Mouse (Mus musculus): ENCODE measurements around the gene St3gal6. TPM values are rescaled to one million over a fixed set of nuclear protein-coding genes. Genes with fewer than 3 reads are reported as not detected.

The St3gal6 gene
- total and polyA plus RNA-seq, 3 experiments, result 167 to 420 (median 240) TPM

GRCm38 (mm10) chr16:58522677-58523043, 1.4 kb downstream of the St3gal6 start:
- dilution Hi-C loops (cut with MboI; ENCODE audit: extremely low pct_ligation_motif_present, extremely low pct_unique_long_range_greater_than_20kb, low sequenced_read_pairs) (no loop called here), in situ Hi-C loops (cut with MboI; ENCODE audit: low pct_ligation_motif_present, low pct_unique_long_range_greater_than_20kb, low sequenced_read_pairs) (no loop called here)
- Histone ChIP-seq H3K27ac (ENCODE audit: insufficient read depth, low read depth) (peak overlapping the region; percentile 89), H3K27me3 (replicated peaks) (no peaks in the 10 kb centered on the region), H3K36me3 (replicated peaks in 1 of 2; ENCODE audit: control insufficient read depth in 1 of 2, insufficient read depth in 1 of 2, low read length in 1 of 2) (peaks cover 0 to 2% of the 10 kb centered on the region in 2 experiments), H3K4me3 (replicated peaks in 1 of 3; ENCODE audit: low read depth in 2 of 3, low read length in 2 of 3, poor library complexity in 1 of 3) (peak overlapping the region; percentile 89 to 97 (median 95)), H3K79me2 (replicated peaks; ENCODE audit: control insufficient read depth, extremely low read depth, insufficient read depth, poor library complexity, severe bottlenecking) (peaks cover 60% of the 10 kb centered on the region), H3K4me1 (ENCODE audit: control insufficient read depth in 1 of 2, insufficient read depth in 2 of 2) (peaks cover 0 to 7% of the 10 kb centered on the region in 2 experiments; a peak in 2 of 4 replicates), H3K9me3 (replicated peaks; ENCODE audit: low read length) (no peaks in the 10 kb centered on the region), H3K9ac (ENCODE audit: insufficient read depth, low read depth) (peak overlapping the region; percentile 93), H3K4me2 (ENCODE audit: insufficient read depth, low read depth, poor library complexity, severe bottlenecking) (no peak overlapping the region)
- peak; percentile 75; the same call in 1 of the 2 replicates for TF ChIP-seq CHD1 (IDR thresholded peaks at IDR 0.05; ENCODE audit: low read depth, low read length)
- TF ChIP-seq MEF2A (IDR thresholded peaks at IDR 0.05; ENCODE audit: borderline replicate concordance, low read depth, low read length), result no peak
- DNase-seq (ENCODE audit: extremely low read depth), result no peak

GRCm38 (mm10) chr16:58521900-58522299, 2.1 kb downstream of the St3gal6 start:
- in situ Hi-C loops (cut with MboI; ENCODE audit: low pct_ligation_motif_present, low pct_unique_long_range_greater_than_20kb, low sequenced_read_pairs), result no loop called here
- TF ChIP-seq RAD21 (IDR thresholded peaks at IDR 0.05; ENCODE audit: low read depth, low read length) (no peak), MAX (IDR thresholded peaks at IDR 0.05; ENCODE audit: low read length) (peak; percentile 26; the same call in 1 of the 2 replicates), IRF4 (IDR thresholded peaks at IDR 0.05; ENCODE audit: low read depth, low read length) (peak; percentile 35), ETS1 (conservative IDR thresholded peaks at IDR 0.05; ENCODE audit: low read depth, low read length) (0 out of 2 replicates have a peak, but pooled peaks have one; percentile 13), TCF12 (IDR thresholded peaks at IDR 0.05; ENCODE audit: low read depth, low read length) (0 out of 2 replicates have a peak, but pooled peaks have one; percentile 15), BHLHE40 (IDR thresholded peaks at IDR 0.05; ENCODE audit: low read depth, low read length) (0 out of 2 replicates have a peak, but pooled peaks have one; percentile 4), TBP (conservative IDR thresholded peaks at IDR 0.05; ENCODE audit: low read depth, low read length) (0 out of 2 replicates have a peak, but pooled peaks have one; percentile 17), CHD2 (IDR thresholded peaks at IDR 0.05; ENCODE audit: low read length) (no peak; the same call in 1 of the 2 replicates)
- Histone ChIP-seq H3K9me3 (replicated peaks; ENCODE audit: low read length) (no peaks in the 10 kb centered on the region), H3K27ac (ENCODE audit: insufficient read depth, low read depth) (peak overlapping the region; percentile 51), H3K4me1 (ENCODE audit: control insufficient read depth in 1 of 2, insufficient read depth in 2 of 2) (peaks cover 0 to 14% of the 10 kb centered on the region in 2 experiments; a peak in 2 of 4 replicates), H3K4me2 (ENCODE audit: insufficient read depth, low read depth, poor library complexity, severe bottlenecking) (peak overlapping the region; percentile 70), H3K27me3 (replicated peaks) (no peaks in the 10 kb centered on the region), H3K4me3 (replicated peaks in 1 of 3; ENCODE audit: low read depth in 2 of 3, low read length in 2 of 3, poor library complexity in 1 of 3) (peak overlapping the region; percentile 89 to 97 (median 95)), H3K36me3 (replicated peaks in 1 of 2; ENCODE audit: control insufficient read depth in 1 of 2, insufficient read depth in 1 of 2, low read length in 1 of 2) (peaks cover 0 to 3% of the 10 kb centered on the region in 2 experiments), H3K79me2 (replicated peaks; ENCODE audit: control insufficient read depth, extremely low read depth, insufficient read depth, poor library complexity, severe bottlenecking) (peaks cover 66% of the 10 kb centered on the region), H3K9ac (ENCODE audit: insufficient read depth, low read depth) (peak overlapping the region; percentile 93)
- no peak for DNase-seq (ENCODE audit: extremely low read depth)
- dilution Hi-C loops (cut with MboI; ENCODE audit: extremely low pct_ligation_motif_present, extremely low pct_unique_long_range_greater_than_20kb, low sequenced_read_pairs), result no loop called here

DNA sequence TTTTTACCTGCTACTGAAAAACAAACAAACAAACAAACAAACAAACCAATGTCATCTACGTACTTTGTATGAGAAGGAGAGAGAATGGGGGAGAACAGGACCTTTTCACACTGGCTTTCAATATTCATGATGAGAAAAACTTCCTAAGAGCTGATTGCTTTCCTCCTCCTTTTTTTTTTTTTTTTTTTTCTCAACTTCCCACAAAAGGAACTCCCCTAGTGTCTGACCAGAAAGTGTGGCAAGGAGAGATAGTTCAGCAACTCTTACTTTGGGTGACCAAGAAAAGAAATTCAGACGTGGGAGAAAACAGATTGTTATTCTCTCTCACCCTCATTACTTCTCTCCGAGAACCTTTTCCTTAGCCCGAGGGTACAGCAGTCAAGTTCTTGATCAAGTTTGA, 2.9 kb downstream of the St3gal6 start:
- H3K36me3 ChIP-seq (replicated peaks in 1 of 2; ENCODE audit: control insufficient read depth in 1 of 2, insufficient read depth in 1 of 2, low read length in 1 of 2), result peaks cover 0 to 9% of the 10 kb centered on the region in 2 experiments
- peak overlapping the region; percentile 73 for H3K27ac ChIP-seq (ENCODE audit: insufficient read depth, low read depth)
- H3K79me2 ChIP-seq (replicated peaks; ENCODE audit: control insufficient read depth, extremely low read depth, insufficient read depth, poor library complexity, severe bottlenecking), result peaks cover 73% of the 10 kb centered on the region
- H3K4me1 ChIP-seq (ENCODE audit: control insufficient read depth in 1 of 2, insufficient read depth in 2 of 2), result peaks cover 0 to 21% of the 10 kb centered on the region in 2 experiments; a peak in 2 of 4 replicates
- no peak for DNase-seq (ENCODE audit: extremely low read depth)
- no peaks in the 10 kb centered on the region for H3K9me3 ChIP-seq (replicated peaks; ENCODE audit: low read length)
- no peak for TF ChIP-seq EP300 (IDR thresholded peaks at IDR 0.05; ENCODE audit: low read length)
- TF ChIP-seq TBP (conservative IDR thresholded peaks at IDR 0.05; ENCODE audit: low read depth, low read length), result 0 out of 2 replicates have a peak, but pooled peaks have one; percentile 38
- no peak for TF ChIP-seq MAX (IDR thresholded peaks at IDR 0.05; ENCODE audit: low read length)
- peak; percentile 92 for TF ChIP-seq ZNF384 (IDR thresholded peaks at IDR 0.05; ENCODE audit: low read depth, low read length)
- peak; percentile 33 for TF ChIP-seq ZMIZ1 (IDR thresholded peaks at IDR 0.05; ENCODE audit: low read depth, low read length)
- TF ChIP-seq BHLHE40 (IDR thresholded peaks at IDR 0.05; ENCODE audit: low read depth, low read length), result peak; percentile 3; the same call in 1 of the 2 replicates
- TF ChIP-seq POLR2A (IDR thresholded peaks at IDR 0.05; ENCODE audit: low read depth, low read length), result peak; percentile 14; the same call in 1 of the 2 replicates
- TF ChIP-seq E2F4 (IDR thresholded peaks at IDR 0.05; ENCODE audit: insufficient replicate concordance, low read depth, low read length), result no peak
- dilution Hi-C loops (cut with MboI; ENCODE audit: extremely low pct_ligation_motif_present, extremely low pct_unique_long_range_greater_than_20kb, low sequenced_read_pairs) (no loop called here), in situ Hi-C loops (cut with MboI; ENCODE audit: low pct_ligation_motif_present, low pct_unique_long_range_greater_than_20kb, low sequenced_read_pairs) (no loop called here)
- H3K9ac ChIP-seq (ENCODE audit: insufficient read depth, low read depth), result peak overlapping the region; percentile 93
- H3K4me3 ChIP-seq (replicated peaks in 1 of 3; ENCODE audit: low read depth in 2 of 3, low read length in 2 of 3, poor library complexity in 1 of 3), result peak overlapping the region; percentile 72 to 97 (median 95)
- H3K27me3 ChIP-seq (replicated peaks), result no peaks in the 10 kb centered on the region
- H3K4me2 ChIP-seq (ENCODE audit: insufficient read depth, low read depth, poor library complexity, severe bottlenecking), result peak overlapping the region; percentile 70

All from CH12.LX (cell line).